Mouse (Mus musculus) kidney, adult 9 months (tissue): Measurements from ENCODE around the gene Mtg2.

Experiments
- DNase-seq: peaks from one replicate; pipeline ENCODE4 v3.0.0; 2022

The Mtg2 gene

DNA sequence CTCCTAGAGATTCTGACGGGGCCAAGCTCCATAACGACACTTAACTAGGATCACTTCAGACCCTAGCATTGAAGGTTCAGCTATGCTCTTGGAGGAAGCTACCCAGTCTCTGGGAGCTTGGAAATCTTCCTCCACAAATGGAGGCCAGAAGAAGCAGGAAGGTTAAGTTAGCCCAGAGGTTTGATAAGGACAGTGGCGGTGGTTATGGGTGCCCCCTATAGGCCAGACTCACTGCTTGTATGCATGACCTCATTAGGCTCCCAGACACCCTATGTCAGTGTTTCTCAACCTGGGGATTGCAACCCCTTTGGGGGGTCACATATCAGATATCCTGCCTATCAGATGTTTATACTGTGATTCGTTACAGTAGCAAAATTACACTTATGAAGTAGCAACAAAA is 36.7 kb downstream of the Mtg2 start:
- no peak for DNase-seq

DNA sequence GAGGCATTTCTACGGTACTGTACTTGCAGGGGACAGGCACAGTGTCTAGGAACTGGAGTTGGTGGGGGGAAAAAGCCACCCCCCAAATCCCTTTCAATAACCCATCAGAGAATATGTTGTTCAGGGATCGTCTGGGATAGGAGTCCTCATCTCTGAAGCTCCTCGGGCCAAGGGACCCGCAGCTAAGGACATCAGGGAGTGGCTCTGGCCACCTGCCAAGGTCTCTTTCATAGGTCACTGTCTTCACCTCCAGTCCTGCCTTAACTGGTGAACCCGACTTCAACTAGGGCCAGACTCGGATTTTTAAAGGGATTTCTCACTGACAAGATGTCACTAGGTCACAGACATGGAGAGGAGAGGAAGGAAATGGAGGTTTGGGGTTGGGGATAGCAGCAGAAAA is 37.9 kb downstream of the Mtg2 start:
- no peak for DNase-seq

DNA sequence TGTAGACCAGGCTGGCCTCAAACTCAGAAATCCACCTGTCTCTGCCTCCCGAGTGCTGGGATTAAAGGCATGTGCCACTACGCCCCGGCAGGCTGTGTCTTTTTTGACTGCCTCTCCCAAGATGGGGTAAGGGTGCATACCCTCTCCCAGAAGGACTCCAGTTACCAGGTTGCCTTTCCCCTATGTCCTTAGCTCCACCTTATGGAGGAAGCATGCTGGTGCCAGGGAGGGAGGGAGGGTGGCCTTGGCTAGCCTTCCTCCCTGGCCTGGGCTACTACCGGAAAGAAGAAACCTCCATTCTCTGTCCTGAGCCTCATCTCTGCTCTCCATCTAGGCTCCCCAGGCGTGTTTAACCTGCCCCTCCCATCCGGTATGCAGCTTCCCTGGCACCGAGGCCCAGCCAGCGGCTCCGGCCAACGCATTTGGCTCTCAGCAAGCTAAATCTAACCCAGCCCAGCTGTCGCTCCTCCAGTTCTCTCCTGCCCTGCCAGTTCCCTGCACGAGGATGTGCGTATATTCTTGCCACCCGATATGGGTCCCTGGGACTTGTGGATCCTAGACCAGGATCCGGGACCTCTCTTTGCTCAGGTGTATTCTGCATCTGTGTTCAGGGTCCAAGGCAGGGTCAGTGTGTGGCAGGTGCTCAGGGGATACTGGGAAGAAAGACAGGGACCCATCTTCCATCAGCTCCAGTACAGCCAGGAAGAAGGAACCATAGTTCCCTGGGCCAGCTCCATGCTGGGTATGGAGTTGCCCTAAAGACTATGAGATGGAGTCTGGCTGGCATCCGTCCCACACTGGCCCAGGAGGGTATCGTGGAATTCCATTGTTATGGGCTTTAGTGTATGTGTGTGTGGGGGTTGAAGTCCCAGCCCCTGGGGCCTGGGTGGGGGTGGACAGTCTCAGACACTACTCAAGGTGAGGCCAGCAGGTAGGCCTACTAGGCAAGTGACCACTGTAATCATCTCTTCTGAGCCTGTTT is 43.8 kb downstream of the Mtg2 start:
- peak; percentile 24 for DNase-seq

DNA sequence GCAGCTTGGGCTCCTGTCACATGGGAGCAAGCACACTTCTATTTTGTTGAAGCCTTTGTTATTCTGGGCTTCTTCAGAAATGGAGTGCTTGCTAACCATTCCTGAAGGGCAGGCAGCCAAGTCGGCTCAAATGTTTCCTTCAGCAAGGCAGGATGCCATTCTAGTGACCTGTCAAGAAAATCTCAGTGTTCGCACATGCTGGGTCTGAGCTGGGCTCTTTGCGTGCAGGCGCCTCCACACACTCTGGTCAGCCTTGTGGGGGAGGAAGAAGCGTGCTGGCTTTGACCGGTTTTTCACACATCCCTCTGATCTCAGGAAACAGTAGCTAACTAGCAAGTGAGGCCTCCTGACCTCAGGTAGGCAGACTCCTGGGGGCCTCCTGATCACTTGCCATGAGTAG is 44.9 kb downstream of the Mtg2 start:
- DNase-seq: peak; percentile 56

DNA sequence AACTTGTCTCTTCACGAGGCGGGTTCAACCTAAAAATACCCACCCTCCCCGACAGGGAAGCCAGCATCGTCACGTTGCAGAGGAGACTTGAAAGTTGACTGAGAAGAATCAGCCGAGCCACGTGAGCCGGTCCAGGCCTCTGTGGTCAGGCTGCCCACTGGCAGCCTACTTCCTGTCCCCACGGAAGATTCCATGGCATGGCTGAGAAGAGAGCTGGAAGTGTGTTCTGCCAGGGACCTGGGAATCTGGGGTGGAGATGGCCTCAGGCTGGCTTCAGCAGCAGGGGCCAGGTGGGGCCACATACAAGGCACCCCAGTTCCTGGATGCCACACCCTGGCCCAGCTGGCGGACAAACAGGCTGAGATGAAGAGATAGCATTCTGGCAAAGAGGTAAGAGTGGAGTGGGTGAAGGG is 45.7 kb downstream of the Mtg2 start:
- DNase-seq: no peak

DNA sequence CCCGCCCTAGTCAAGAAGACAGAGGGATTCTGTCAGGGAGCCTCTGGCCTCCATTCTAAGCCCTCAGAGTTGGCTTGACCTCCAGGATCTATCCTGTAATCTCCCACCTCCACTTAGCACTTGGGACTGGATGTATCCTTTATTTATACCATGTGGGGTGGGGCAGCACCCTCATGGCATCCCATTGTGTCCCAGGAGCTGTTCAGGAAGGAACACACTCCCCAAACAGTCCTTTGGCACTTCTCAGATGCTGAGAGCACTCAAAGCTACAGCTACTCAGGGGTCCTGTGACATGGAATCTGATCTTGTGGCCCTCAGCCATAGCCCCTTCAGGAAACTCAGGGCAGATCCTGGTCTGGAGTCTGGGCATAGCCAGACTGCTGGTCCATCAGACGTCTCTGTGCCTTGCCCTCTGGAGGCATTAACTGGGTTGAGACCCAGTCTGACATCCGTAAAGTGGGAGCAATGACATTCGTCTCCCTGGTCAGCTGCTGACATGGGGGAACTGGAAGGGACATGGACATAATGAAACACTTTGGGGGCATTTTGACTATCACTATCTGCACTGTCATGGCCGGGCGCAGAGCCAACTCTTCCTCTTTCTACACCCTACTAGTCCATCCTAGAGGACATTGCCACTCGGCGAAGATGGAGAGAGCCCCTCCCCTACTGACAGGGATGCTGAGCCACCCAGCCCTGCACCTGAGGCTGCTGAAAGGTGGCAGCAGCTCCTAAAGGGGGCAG is 46.5 kb downstream of the Mtg2 start:
- DNase-seq: peak; percentile 25

DNA sequence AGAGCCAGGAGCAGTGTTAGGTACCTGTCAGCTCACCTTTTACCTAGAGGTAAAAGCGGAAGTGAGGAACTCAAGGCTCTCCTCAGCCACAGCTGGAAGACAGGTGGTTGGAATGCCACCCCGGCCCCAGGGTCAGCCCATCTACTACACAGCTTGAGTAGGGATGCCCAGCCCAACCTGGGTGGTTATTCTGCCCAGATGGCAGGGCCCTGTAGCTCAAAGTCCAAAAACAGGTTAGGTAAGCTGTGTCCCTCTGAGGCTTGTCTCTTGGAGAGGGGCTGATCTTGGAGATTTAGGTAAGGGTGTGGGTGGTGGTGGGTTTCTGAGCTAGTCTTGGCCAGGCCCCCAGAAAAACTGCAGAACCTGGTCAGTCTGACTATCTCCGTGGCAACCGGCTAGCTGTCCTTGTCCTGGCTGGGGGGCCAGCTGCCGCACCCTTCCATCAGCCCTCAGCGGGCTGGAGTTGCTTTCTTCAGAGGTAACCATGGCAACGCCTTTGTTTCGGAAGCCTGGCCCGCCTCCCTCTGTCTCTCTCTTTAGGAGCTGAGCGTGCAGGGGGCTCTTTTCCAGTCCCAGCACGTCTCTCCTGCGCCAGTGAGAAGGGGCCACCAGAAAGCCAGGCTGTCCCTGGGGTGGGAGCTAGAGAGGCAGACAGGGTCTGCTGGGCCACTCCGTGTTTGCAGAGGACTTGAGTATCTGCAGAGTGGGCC is 47.3 kb downstream of the Mtg2 start:
- DNase-seq: peak; percentile 30

DNA sequence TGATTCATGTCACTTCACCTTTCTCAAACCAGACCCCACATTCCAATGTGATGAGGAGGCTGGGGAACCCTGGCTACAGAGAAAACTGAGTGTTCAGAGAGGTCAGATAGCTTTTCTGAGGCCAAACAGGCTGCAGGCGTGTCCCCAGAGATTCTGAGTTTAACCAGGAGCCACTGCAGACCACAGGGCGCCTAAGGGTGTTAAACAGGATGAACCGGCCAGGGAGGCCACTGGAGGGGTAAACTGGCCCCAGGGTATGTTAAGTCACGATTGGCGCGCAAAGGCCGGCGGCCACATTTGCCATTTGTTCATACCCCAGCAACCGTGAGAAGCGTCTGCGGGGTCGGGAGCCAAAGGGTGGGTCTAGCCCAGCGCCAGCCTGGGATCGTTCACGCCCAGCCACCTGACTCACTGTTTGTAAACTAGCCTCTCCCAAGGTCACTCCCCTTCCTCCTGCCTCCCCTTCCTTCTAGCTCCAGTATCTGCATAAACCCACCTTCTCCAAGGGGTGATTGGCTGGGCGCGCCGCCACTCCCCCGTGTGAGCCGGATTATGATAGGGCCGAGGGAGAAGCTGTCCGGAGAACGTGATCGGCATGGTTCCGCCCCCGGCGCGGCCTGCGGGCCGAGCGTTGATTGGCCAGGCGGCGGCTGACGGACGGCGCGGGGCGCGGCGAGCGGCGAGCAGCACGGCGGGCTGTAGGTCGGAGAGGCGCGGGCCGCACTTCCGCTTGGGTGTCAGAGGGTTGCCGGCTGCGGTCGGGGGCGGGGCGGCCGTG is 48.5 kb downstream of the Mtg2 start, which contains the start of gene Osbpl2:
Gene Osbpl2 (plus strand): TSS at position 646 of the 778 bp plus-strand sequence.
- peak; percentile 100 for DNase-seq

DNA sequence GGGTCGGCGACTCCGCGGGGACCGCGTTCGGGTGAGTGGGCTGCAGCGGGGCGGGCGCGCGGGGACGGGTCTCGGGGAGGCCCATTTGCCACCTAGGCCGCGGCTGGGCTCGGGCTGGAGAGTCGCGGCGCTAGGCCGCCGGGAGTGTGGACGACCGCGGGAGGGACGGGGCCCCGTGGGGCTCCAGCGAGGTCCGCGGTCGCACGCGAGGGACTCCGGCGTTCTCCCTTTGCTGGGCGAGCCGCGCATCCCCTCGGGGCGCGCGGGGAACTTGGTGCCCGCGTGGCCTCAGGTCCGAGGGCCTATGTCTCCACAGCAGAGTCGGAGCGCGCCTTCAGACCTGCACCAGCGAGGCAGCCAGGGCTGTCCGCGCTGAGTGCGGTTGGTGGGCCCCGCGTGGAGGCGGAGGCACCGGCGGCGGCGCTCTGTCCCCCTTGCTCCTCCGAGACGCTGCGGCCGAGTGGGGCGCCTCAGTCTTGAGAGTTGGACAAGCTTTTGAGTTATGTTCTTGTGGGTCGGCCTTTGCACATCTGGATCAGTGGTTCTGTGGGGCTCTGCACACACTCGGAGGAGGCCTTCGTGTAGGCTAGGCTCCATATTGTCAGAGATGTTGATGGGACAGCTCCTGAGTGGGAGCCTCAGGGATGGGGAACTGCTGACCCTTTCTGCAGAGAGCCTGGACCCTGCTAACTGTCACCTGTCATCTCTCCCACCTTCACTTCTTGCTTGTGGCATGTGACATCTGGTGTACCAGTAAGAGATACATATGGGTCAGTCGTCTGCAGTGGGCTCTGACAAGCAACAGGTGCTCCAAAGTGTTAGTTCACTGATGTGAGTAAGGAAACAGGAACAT is 49.3 kb downstream of the Mtg2 start:
- DNase-seq: no peak

DNA sequence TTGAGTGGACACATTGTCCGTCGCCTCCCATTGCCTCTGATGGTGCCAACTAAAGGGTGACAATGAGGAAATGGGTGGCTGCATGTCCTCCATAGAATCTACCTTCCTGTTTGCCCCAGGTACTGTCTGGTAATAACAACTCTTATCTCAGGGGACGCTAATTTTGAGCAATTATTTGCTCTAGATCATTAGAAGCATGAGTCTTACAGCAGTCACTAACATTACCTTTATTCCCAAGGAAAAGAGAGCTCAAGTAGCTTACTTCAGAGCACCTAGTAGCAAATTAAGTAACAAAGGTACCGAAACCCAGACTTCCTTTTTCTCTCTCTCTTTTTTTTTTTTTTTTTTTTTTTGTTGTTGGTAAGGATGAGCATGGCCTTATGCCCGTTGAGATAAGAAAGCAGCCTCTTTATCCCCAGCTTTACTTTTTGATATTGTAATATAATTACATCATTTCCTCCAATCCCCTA is 49.9 kb downstream of the Mtg2 start:
- no peak for DNase-seq

DNA sequence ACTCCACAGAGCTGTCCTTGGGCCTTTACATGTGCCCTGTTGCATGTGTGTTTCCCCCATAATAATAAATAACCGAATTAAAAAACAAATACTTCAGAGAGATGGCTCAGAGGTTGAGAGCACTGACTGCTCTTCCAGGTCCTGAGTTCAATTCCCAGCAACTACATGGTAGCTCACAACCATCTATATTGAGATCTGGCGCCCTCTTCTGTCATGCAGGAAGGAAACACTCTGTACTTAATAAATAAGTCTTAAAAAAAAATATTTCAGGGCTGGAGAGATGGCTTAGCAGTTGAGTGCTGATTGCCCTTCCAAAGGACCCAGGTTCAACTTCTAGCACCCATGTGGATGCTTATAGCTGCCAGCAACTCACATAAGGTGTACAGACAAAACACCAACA is 53.8 kb downstream of the Mtg2 start:
- DNase-seq: no peak

DNA sequence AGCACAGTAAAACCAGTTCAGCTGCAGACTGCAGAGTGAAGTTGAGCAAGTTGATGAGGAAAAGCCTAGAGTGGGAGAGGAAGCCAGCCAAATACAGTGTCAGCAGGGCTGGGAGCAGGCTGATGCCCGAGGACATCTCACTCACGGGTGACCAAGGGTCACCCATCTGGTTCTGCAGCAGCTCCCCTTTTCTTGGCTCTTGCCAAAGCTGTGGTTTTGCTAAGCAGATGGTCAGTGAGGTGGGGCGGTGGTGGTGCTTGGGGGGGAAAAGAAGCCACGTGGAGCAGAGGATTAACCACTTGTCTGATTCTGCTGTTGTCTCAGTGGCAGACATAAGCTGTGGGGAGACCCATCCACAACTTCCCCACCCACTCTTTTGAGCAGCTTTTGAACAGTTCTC is 55.8 kb downstream of the Mtg2 start:
- DNase-seq: no peak

DNA sequence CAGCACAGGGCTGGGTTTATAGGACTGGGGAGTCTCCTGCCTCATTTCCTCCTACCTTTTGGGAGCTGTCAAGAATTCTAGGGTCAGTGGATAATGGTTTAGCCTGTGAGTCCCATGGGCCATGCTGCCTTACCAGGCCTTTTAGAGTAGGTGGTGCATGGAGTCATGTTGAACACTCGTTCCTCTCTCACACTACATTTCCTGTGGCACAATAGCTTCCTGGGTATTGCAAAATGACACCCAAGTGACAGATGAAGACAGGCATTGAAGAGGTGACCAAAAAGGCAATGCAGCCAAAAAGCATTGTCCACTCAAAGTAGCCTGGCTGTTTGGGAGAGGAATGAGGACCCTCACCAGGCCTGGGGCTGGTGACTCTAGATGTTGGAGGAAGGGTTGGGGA is 57.3 kb downstream of the Mtg2 start:
- DNase-seq: no peak

DNA sequence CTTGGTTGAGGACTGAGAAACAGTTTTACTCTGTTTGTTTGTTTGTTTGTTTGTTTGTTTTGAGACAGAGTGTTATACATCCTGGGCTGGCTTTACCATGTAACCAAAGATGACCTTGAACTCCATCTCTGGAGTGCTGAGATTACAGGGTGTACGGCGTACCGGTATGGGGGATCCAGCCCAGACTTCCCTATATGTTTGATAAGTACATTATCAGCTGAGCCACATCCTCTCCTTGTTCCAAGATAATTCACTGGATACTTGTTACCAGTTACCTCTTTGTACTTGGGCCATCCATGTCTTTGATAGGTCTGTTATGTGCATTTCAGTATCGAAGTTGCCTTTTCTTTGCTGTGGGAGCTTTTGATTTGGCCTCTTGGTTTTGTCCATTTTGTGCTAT is 62.8 kb downstream of the Mtg2 start:
- DNase-seq: no peak

DNA sequence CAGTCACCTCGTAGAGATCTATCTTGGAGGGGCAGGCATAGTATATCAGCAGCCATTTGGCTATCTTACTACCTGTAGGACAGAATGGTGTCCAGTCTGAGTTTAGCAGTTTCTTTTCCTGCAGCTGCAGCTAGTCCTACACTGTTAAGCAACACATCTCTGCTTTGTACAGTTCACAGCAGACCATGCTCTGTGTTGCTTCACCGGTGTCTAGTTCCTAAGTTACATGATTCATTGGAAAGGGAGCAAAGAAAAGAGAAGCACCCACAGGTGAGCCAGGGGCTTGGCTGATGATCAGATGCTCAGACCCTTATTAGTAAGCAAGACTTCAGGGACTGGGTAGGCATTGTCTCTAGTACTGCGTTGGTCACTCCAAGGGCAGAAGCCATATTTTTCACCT is 63.5 kb downstream of the Mtg2 start:
- DNase-seq: no peak

DNA sequence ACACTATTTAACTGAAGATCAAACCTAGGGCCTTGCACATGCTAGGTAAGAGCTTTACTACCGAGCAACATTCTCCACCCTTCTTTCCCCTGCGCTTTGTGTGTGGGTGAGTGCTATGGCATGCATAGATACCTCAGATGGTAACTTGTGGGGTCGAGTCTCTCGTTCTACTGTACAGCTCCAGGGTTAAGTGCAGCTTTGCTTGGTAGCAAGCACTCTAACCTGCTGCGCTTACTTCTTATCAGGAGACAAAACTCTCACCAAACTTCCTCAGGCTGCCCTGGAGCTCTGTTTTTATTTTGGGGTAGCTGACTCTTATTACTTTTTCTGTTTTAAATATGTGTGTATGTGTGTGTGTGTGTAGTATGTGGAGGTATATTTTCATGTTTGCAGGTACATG is 65.0 kb downstream of the Mtg2 start:
- no peak for DNase-seq
